Mouse (Mus musculus) heart, adult 2 months (tissue): Measurements from ENCODE around the gene Cd53.

Experiments used
- CTCF ChIP-seq: fragments of 200-600 bp; IDR thresholded peaks from 2 replicates; pipeline ENCODE4 v1.8.1; 2022; ENCODE audit warnings: antibody characterized with exemption, mild to moderate bottlenecking, moderate library complexity
- POLR2A ChIP-seq: fragments of 200-500 bp; IDR thresholded peaks from 2 replicates; pipeline ENCODE4 v1.6.1; 2011; ENCODE audit warnings: mild to moderate bottlenecking, low read depth, low read length, control low read depth; ENCODE audit not compliant: insufficient read depth

DNA sequence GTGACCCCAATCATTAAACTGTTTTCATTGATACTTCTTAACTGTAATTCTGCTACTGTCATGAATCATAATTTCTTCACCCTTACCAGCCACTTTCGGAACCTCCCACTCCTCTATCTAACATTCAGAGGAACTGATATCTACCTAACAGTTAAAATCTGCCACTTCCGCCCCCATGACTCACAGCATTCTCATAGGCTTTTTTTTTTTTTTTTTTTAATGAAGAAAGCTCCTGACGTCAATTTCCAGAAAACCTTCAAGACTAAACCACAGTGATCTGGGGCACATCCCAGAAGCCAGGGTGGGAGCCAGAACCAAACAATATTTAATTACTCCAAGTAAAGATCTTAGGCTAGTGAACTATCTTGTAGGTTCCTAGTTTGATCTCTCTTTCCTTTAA lies 4.8 kb downstream of the Cd53 start:
- TF ChIP-seq CTCF (no peak), POLR2A (no peak)
